Mouse (Mus musculus) olfactory bulb, adult 2 months (tissue): ENCODE measurements around the gene Ranbp9.

ENCODE experiments used
- CTCF ChIP-seq: fragments of 200-500 bp; IDR thresholded peaks from 2 replicates; pipeline ENCODE4 v1.5.1; 2012; ENCODE audit warnings: low read depth, mild to moderate bottlenecking, low read length, moderate library complexity; ENCODE audit not compliant: insufficient read depth
- POLR2A ChIP-seq: fragments of 200-500 bp; IDR thresholded peaks from 2 replicates; pipeline ENCODE4 v1.6.1; 2012; ENCODE audit warnings: mild to moderate bottlenecking, low read depth, low read length, moderate library complexity; ENCODE audit not compliant: insufficient read depth

- TF ChIP-seq CTCF, result no peak
- no peak for TF ChIP-seq POLR2A
Measured at GRCm38 (mm10) chr13:43452177-43452576, 28.9 kb downstream of the Ranbp9 start.
